Mouse (Mus musculus) adrenal gland, adult (tissue): Measurements from ENCODE around the gene Phactr4.

Experiments
- DNase-seq, 2 experiments: peaks; one replicate each; pipeline ENCODE4 v3.0.0; 2022 to 2023; ENCODE audit warnings: low spot score in 1 of 2; ENCODE audit not compliant: inconsistent age in 2 of 2

Gene Phactr4

DNA sequence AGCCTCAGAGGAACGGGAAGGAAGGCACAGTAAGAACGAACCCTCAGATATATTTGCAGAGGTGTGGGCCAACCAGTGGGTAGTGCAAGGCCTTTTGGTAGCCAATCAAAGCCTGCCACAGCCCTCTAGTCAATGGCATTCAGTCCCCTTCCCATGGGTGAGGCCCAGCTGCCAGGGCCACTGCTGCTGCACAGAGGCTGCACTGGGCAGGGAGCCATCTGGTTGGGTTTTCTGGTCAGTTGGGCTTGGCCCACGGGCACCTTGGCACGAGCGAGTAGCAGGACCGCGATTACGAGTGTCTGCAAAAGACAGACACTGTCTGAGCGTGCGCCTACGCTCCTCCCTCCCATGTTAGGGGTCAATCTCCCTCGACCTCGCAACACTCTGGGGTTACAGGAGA lies 83.3 kb downstream of the Phactr4 start:
- DNase-seq, result peak in 1 of 2 experiments; percentile 43

- DNase-seq, result no peak
Observed at GRCm38 (mm10) chr4:132332880-132333279, 89.4 kb downstream of the Phactr4 start.

DNA sequence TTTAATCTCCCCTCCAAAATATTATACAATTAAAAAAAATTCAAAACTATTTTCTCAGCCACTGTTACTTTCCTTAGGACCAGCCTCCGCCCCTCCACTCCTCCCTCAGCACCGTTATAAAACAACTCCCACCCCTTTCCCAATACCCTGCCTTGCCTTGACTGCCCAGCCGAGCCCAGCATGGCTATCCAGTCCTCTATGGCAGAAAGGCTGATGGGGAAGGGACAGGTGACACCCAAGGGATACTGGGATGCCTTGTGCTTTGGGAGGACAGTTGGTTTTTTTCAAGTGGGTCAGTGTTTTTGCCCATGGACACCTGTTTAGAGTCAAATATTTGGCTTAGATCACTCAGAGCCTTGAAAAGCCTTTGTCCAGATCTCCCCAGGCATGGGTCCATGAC lies 90.3 kb downstream of the Phactr4 start:
- no peak for DNase-seq

DNA sequence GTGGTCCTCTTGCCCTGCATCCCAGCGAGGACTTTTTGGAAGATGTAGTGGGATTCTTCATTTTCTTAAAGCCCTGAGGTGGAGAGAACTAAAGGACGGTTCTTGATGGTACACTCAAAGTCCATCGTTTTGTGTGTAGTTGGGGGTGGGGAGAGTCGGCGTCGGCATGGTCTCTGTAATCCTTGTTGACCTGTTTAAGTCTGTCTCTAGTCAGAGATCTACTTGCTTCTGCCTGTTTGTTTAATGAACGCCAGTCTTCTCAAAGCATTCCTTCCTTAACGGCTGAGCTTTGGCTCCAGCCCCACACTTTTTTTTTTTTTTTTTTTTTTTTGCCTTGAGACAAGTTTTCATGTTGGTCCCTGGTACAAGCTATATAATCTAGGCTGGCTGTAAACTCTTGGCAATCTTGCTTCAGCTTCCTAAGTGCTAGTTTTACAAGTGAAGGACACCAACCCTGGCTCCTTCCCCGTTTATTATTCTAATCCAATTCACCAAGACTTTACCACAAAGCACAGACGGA lies 92.4 kb downstream of the Phactr4 start:
- DNase-seq, result no peak

DNA sequence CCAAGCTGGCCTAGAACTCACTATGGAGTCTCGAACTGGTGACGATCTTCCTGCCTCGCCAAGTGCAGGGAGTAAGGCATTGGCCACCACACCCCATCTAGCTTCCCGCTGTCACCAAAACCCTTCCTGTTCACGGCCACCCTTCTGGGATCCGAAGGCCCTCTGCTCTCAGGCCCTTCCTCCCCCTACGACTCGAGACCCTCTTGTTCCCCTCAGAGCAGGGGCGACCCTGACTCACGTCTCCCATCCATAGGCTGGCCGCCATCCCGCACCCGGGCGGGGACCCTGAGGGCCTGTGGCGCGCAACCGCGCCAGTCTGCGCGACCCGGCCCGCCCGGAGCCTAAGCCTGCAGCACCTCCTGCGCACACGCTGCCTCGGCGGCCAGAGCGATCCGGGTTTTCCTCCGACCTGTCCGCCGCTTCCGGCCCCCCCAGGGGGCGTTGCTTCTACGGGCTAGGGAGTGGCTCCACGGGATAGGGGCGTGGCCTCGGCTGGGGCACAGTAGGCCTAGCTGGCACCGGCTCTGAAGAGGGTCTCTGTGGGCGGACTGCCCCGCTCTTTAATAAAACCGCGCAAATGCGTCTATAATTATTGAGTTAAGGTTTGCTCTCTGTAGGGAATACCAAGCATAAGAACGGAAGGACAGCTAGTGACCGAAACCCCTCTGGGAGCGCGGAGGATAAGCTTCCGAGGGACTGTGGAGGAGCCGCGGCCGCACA lies 93.0 kb downstream of the Phactr4 start, which contains the start of gene Trnau1ap:
Gene Trnau1ap (minus strand): TSS at position 424 of the 720 bp plus-strand sequence.
- DNase-seq, result peak; percentile 92 to 96

GRCm38 (mm10) chr4:132328391-132328982 lies 93.8 kb downstream of the Phactr4 start:
- no peak for DNase-seq

DNA sequence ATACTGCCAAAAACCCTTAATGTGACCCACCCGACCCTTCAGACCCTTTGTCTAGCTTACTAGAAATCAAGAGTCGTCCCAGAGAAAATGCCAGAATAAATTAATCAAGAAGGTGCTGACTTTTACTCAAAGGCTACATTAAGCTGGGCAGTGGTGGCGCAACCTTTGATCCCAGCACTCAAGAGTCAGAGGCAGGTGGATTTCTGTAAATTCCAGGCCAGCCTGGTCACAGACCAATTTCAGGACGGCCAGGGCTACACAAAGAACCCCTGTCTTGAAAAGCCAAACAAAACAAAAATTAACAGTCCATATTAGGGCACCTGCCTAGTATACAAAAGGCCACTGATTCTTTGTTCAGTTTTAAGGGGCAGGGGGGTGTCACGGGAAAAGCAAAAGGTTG lies 95.8 kb downstream of the Phactr4 start:
- no peak for DNase-seq

- DNase-seq, result no peak
Observed at GRCm38 (mm10) chr4:132315711-132316110, 106.6 kb downstream of the Phactr4 start.

- DNase-seq, result no peak
Observed at GRCm38 (mm10) chr4:132312627-132313026, 109.7 kb downstream of the Phactr4 start.

DNA sequence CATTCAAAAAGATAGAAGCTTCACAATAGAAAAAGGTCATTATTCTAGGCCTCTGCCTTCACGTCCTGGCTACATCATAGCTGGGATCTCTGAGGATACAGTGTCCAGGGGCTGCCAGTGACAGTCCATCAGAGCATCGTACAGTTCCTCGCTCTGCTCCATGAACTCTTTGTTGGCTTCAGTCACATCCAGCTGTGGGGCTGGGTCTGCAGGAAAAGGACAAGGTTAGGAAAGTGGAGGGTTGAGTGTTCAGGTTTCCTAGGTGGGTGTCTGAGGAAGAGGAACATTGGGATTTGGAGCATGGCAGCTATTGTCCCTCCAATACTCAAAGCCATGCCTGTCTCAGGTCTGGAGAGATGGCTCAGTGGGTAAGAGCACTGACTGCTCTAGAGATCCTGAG lies 110.5 kb downstream of the Phactr4 start:
- DNase-seq, result no peak

DNA sequence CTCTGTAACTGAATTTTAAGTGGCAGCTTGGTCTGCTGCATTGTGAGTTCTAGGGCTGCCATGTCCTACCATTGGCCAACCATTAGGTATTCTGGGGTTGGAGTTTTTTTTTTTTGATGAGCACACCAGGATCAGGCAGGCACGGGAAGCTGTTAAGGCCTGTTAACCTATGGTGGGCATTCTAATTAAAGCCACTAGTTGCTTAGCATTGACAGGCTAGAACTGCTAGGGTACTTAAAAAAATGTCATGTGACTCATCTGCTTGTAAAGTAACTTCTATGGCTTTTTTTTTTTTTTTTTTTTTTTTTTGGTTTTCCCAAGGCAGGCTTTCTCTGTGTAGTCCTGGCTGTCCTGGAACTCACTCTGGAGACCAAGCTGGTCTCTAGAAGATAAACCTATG lies 111.1 kb downstream of the Phactr4 start:
- no peak for DNase-seq

- DNase-seq, result peak; percentile 33 to 81
Observed at GRCm38 (mm10) chr4:132309849-132310472, 112.3 kb downstream of the Phactr4 start.

- peak; percentile 29 to 77 for DNase-seq
Observed at GRCm38 (mm10) chr4:132309140-132309848, 113.0 kb downstream of the Phactr4 start.

GRCm38 (mm10) chr4:132308437-132309139 lies 113.7 kb downstream of the Phactr4 start:
- peak; percentile 92 to 97 for DNase-seq

- no peak for DNase-seq
Observed at GRCm38 (mm10) chr4:132306004-132306403, 116.3 kb downstream of the Phactr4 start.
